Mouse (Mus musculus) heart, embryonic 15.5 days (tissue): ENCODE measurements around the gene Gmds. TPM values are rescaled to one million over a fixed set of nuclear protein-coding genes. Genes with fewer than 3 reads are reported as not detected.

ENCODE experiments used
- ATAC-seq: fragments of 200-750 bp; cut with Nextera tagmentation; replicated peaks from 2 replicates; pipeline ENCODE4 v1.8.0; 2017; ENCODE audit warnings: low read depth, moderate TSS enrichment; ENCODE audit not compliant: insufficient number of reproducible peaks, insufficient read depth, low FRiP score
- H3K27ac ChIP-seq: fragments of 300-500 bp; sonication (generic); 2 replicates; pipeline ENCODE4 v1.5.1; 2015; ENCODE audit warnings: mild to moderate bottlenecking, inconsistent platforms
- H3K27me3 ChIP-seq: fragments of 300-500 bp; sonication (generic); 2 replicates; pipeline ENCODE4 v1.6.1; 2015; ENCODE audit warnings: inconsistent platforms
- H3K36me3 ChIP-seq: fragments of 300-500 bp; sonication (generic); 2 replicates; pipeline ENCODE4 v1.6.1; 2015; ENCODE audit warnings: mild to moderate bottlenecking, inconsistent platforms
- H3K4me1 ChIP-seq: fragments of 300-500 bp; sonication (generic); replicated peaks from 2 replicates; pipeline ENCODE4 v1.6.1; 2015; ENCODE audit warnings: inconsistent platforms
- H3K4me2 ChIP-seq: fragments of 300-500 bp; sonication (generic); 2 replicates; pipeline ENCODE4 v1.6.1; 2015; ENCODE audit warnings: inconsistent platforms, mild to moderate bottlenecking, moderate library complexity
- H3K4me3 ChIP-seq: fragments of 300-500 bp; sonication (generic); 2 replicates; pipeline ENCODE4 v1.5.1; 2015; ENCODE audit warnings: mild to moderate bottlenecking, inconsistent platforms
- H3K9ac ChIP-seq: fragments of 300-500 bp; sonication (generic); 2 replicates; pipeline ENCODE4 v1.6.1; 2015; ENCODE audit warnings: mild to moderate bottlenecking, inconsistent platforms
- H3K9me3 ChIP-seq: fragments of 300-500 bp; sonication (generic); replicated peaks from 2 replicates; pipeline ENCODE4 v1.6.1; 2016; ENCODE audit warnings: inconsistent platforms
- WGBS: fragments of 180-500 bp; shearing (Covaris S2); methylation state at CpG from one replicate; pipeline ENCODE4 v1.1.7; 2015; ENCODE audit warnings: mixed read lengths; 5-methylcytosine and 5-hydroxymethylcytosine counted together
- polyA plus RNA-seq: library from polyadenylated mRNA; unstranded; fragments of >200 nt; fragmentation: Nextera tagmentation; extraction: Ambion mirVana; gene quantifications from 2 replicates; pipeline ENCODE4 v1.2.1, GENCODE M21; 2015

The Gmds gene
- polyA plus RNA-seq, 1 experiment from 2014 or later, result 19.4 TPM

GRCm38 (mm10) chr13:31966931-31967532 is 371.5 kb downstream of the Gmds start:
- no peaks in the 10 kb centered on the region for H3K27me3 ChIP-seq
- H3K9me3 ChIP-seq, result no peaks in the 10 kb centered on the region
- WGBS, result 59% methylated on average over 3 of the region's 3 CpGs
- H3K27ac ChIP-seq, result no peak overlapping the region
- no peaks in the 10 kb centered on the region for H3K36me3 ChIP-seq
- no peak overlapping the region for H3K9ac ChIP-seq
- no peak overlapping the region for H3K4me2 ChIP-seq
- H3K4me1 ChIP-seq, result peaks cover 4% of the 10 kb centered on the region; the same call in 1 of the 2 replicates
- no peak for ATAC-seq
- H3K4me3 ChIP-seq, result no peak overlapping the region

- peaks cover 17% of the 10 kb centered on the region for H3K4me1 ChIP-seq
- 23% methylated on average over 3 of the region's 3 CpGs for WGBS
- H3K27me3 ChIP-seq, result no peaks in the 10 kb centered on the region
- ATAC-seq, result no peak
- no peak overlapping the region for H3K27ac ChIP-seq
- H3K4me3 ChIP-seq, result no peak overlapping the region
- H3K9ac ChIP-seq, result no peak overlapping the region
- H3K4me2 ChIP-seq, result no peak overlapping the region
- H3K9me3 ChIP-seq, result no peaks in the 10 kb centered on the region
- no peaks in the 10 kb centered on the region for H3K36me3 ChIP-seq
Observed at GRCm38 (mm10) chr13:31960514-31960913, 378.0 kb downstream of the Gmds start.

- Histone ChIP-seq H3K4me3 (no peak overlapping the region), H3K36me3 (no peaks in the 10 kb centered on the region), H3K27ac (peak overlapping the region; percentile 63), H3K9ac (no peak overlapping the region), H3K9me3 (no peaks in the 10 kb centered on the region), H3K4me1 (peaks cover 17% of the 10 kb centered on the region), H3K4me2 (no peak overlapping the region), H3K27me3 (no peaks in the 10 kb centered on the region)
- 37% methylated on average over 13 of the region's 13 CpGs for WGBS
- ATAC-seq, result 0 out of 2 replicates have a peak, but pooled peaks have one; percentile 38
Observed at GRCm38 (mm10) chr13:31958346-31959335, 379.9 kb downstream of the Gmds start.

GRCm38 (mm10) chr13:31956584-31956983 is 382.0 kb downstream of the Gmds start:
- 69% methylated on average over 6 of the region's 6 CpGs for WGBS
- Histone ChIP-seq H3K27me3 (no peaks in the 10 kb centered on the region), H3K36me3 (no peaks in the 10 kb centered on the region), H3K4me2 (no peak overlapping the region), H3K9ac (no peak overlapping the region), H3K4me1 (peaks cover 17% of the 10 kb centered on the region), H3K27ac (peak overlapping the region; percentile 44; the same call in 1 of the 2 replicates), H3K9me3 (no peaks in the 10 kb centered on the region), H3K4me3 (no peak overlapping the region)
- ATAC-seq, result no peak; the same call in 1 of the 2 replicates

- no peak overlapping the region for H3K9ac ChIP-seq
- H3K27ac ChIP-seq, result peak overlapping the region; percentile 44; the same call in 1 of the 2 replicates
- H3K27me3 ChIP-seq, result no peaks in the 10 kb centered on the region
- peak; percentile 51; the same call in 1 of the 2 replicates for ATAC-seq
- H3K9me3 ChIP-seq, result no peaks in the 10 kb centered on the region
- H3K4me1 ChIP-seq, result peaks cover 17% of the 10 kb centered on the region
- 60% methylated on average over 4 of the region's 4 CpGs for WGBS
- H3K4me2 ChIP-seq, result no peak overlapping the region
- no peaks in the 10 kb centered on the region for H3K36me3 ChIP-seq
- H3K4me3 ChIP-seq, result no peak overlapping the region
Observed at GRCm38 (mm10) chr13:31956112-31956511, 382.4 kb downstream of the Gmds start.

- no peak overlapping the region for H3K9ac ChIP-seq
- H3K27me3 ChIP-seq, result no peaks in the 10 kb centered on the region
- peak overlapping the region; percentile 18; the same call in 1 of the 2 replicates for H3K27ac ChIP-seq
- no peak overlapping the region for H3K4me2 ChIP-seq
- H3K4me1 ChIP-seq, result peaks cover 13% of the 10 kb centered on the region
- no peaks in the 10 kb centered on the region for H3K9me3 ChIP-seq
- WGBS, result 45% methylated on average over 7 of the region's 7 CpGs
- H3K4me3 ChIP-seq, result no peak overlapping the region
- no peaks in the 10 kb centered on the region for H3K36me3 ChIP-seq
- ATAC-seq, result no peak
Observed at GRCm38 (mm10) chr13:31955171-31955570, 383.4 kb downstream of the Gmds start.

- WGBS, result 77% methylated on average over 3 of the region's 3 CpGs
- ATAC-seq, result no peak
Observed at GRCm38 (mm10) chr13:31944676-31945210, 393.8 kb downstream of the Gmds start.

GRCm38 (mm10) chr13:31943482-31944275 is 394.9 kb downstream of the Gmds start:
- Histone ChIP-seq H3K36me3 (no peaks in the 10 kb centered on the region), H3K4me1 (no peaks in the 10 kb centered on the region), H3K27ac (no peak overlapping the region), H3K27me3 (no peaks in the 10 kb centered on the region), H3K9me3 (no peaks in the 10 kb centered on the region), H3K9ac (no peak overlapping the region), H3K4me3 (no peak overlapping the region), H3K4me2 (no peak overlapping the region)
- WGBS, result 62% methylated on average over 7 of the region's 7 CpGs
- ATAC-seq, result no peak

More at GRCm38 (mm10) chr13:31944676-31945210, 393.8 kb downstream of the Gmds start:
- no peaks in the 10 kb centered on the region for H3K27me3 ChIP-seq
- H3K4me3 ChIP-seq, result no peak overlapping the region
- no peak overlapping the region for H3K27ac ChIP-seq
- H3K4me1 ChIP-seq, result no peaks in the 10 kb centered on the region
- no peaks in the 10 kb centered on the region for H3K36me3 ChIP-seq
- H3K9me3 ChIP-seq, result no peaks in the 10 kb centered on the region
- no peak overlapping the region for H3K9ac ChIP-seq
- H3K4me2 ChIP-seq, result no peak overlapping the region

- H3K36me3 ChIP-seq, result no peaks in the 10 kb centered on the region
- H3K4me2 ChIP-seq, result no peak overlapping the region
- H3K27me3 ChIP-seq, result no peaks in the 10 kb centered on the region
- H3K9me3 ChIP-seq, result no peaks in the 10 kb centered on the region
- H3K4me1 ChIP-seq, result no peaks in the 10 kb centered on the region
- no peak overlapping the region for H3K4me3 ChIP-seq
- 53% methylated on average over 1 of the region's 1 CpGs for WGBS
- H3K9ac ChIP-seq, result no peak overlapping the region
- no peak for ATAC-seq
- H3K27ac ChIP-seq, result no peak overlapping the region
Observed at GRCm38 (mm10) chr13:31929299-31929698, 409.2 kb downstream of the Gmds start.

GRCm38 (mm10) chr13:31926599-31926998 is 411.9 kb downstream of the Gmds start:
- Histone ChIP-seq H3K27ac (no peak overlapping the region), H3K9me3 (no peaks in the 10 kb centered on the region), H3K4me3 (no peak overlapping the region), H3K4me1 (no peaks in the 10 kb centered on the region), H3K9ac (no peak overlapping the region), H3K27me3 (no peaks in the 10 kb centered on the region), H3K36me3 (no peaks in the 10 kb centered on the region), H3K4me2 (no peak overlapping the region)
- ATAC-seq, result no peak
- WGBS, result 75% methylated on average over 5 of the region's 5 CpGs

- no peaks in the 10 kb centered on the region for H3K4me1 ChIP-seq
- 45% methylated on average over 4 of the region's 4 CpGs for WGBS
- no peak overlapping the region for H3K4me3 ChIP-seq
- H3K9me3 ChIP-seq, result no peaks in the 10 kb centered on the region
- H3K27ac ChIP-seq, result no peak overlapping the region
- no peak for ATAC-seq
- no peaks in the 10 kb centered on the region for H3K36me3 ChIP-seq
- no peak overlapping the region for H3K4me2 ChIP-seq
- H3K27me3 ChIP-seq, result no peaks in the 10 kb centered on the region
- H3K9ac ChIP-seq, result no peak overlapping the region
Observed at GRCm38 (mm10) chr13:31924506-31924905, 414.0 kb downstream of the Gmds start.
